Mouse (Mus musculus): ENCODE data around the gene Crlf1. TPM values are rescaled to one million over a fixed set of nuclear protein-coding genes. Genes with fewer than 3 reads are reported as not detected.

The Crlf1 gene
- polyA plus RNA-seq, 1 experiment from 2014 or later: 63.8 TPM

DNA sequence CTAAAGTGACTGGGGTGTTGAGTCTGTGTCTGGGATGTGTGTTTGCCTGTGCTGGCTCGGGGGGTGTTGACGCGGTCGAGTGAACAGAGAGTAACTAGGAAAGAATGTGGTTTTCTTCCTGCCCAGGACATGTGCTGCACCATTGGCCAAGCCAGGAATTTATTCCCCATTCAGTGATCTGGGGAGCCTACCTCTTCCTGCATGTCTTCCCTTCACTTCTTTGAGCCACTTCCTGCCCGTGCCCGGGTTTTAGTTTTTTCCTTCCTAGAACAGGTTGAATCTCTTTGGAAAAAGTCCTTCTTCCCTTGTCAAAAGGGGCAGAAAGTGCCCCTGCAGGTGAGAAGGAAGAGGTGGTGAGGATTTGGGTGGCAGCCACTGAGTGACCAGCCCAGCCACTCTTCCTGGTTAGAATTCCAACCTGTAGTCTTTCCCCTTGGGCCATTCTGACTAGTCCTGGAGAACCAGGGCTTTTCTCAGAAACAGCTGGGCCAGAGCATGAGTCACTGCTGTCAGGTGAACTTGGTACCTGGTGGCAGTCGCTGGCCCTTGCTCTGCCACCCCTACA, 47.6 kb downstream of the Crlf1 start:
- peaks cover 10% of the 10 kb centered on the region for H3K4me1 ChIP-seq (ENCODE audit: control insufficient read depth, insufficient read depth, low read length)
- H3K27me3 ChIP-seq (ENCODE audit: control insufficient read depth, insufficient read depth, low read length): no peaks in the 10 kb centered on the region
- ATAC-seq (replicated peaks; ENCODE audit: insufficient number of reproducible peaks, low FRiP score, low TSS enrichment, low read depth) (no peak), DNase-seq (ENCODE audit: low spot score) (no peak)
- H3K9ac ChIP-seq (replicated peaks; ENCODE audit: low read length): peak overlapping the region; percentile 62
- peaks cover 6% of the 10 kb centered on the region; the same call in 1 of the 2 replicates for H3K36me3 ChIP-seq (replicated peaks; ENCODE audit: control insufficient read depth, insufficient read depth, low read depth, low read length)
- peak overlapping the region; percentile 58 for H3K4me3 ChIP-seq (ENCODE audit: low read depth, low read length)
- H3K9me3 ChIP-seq (replicated peaks; ENCODE audit: control insufficient read depth, low read length): no peaks in the 10 kb centered on the region
- H3K27ac ChIP-seq (replicated peaks; ENCODE audit: low read depth, low read length): no peak overlapping the region
- WGBS: 61% methylated on average over 7 of the region's 7 CpGs
- peak overlapping the region; percentile 72 for H3K4me2 ChIP-seq (ENCODE audit: low read depth, low read length)

DNA sequence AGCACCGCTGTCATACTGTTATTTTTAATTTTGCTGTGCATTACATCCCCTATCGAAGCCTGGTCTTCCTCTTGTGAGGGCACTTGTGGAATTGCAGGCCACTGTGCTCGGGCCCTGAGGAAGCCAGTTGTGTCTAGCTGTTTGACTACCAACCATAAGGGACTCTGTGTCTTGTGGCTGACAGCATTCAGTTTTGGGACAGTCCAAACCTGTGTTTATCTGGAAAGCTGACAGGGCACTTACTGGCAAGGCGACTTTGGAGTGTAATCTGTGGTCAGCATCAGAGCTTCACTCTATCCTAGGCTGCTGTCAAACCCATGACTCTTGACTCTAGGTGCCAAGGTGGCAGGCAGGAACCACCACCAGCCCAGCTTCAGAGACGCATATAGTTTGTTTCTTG, 48.1 kb downstream of the Crlf1 start:
- ATAC-seq (replicated peaks; ENCODE audit: insufficient number of reproducible peaks, low FRiP score, low TSS enrichment, low read depth): no peak
- 0 out of 2 replicates have a peak overlapping the region, but pooled peaks have one; percentile 72 for H3K4me2 ChIP-seq (ENCODE audit: low read depth, low read length)
- no peak for DNase-seq (ENCODE audit: low spot score)
- H3K27me3 ChIP-seq (ENCODE audit: control insufficient read depth, insufficient read depth, low read length): no peaks in the 10 kb centered on the region
- no peaks in the 10 kb centered on the region for H3K9me3 ChIP-seq (replicated peaks; ENCODE audit: control insufficient read depth, low read length)
- no peak overlapping the region; the same call in 1 of the 2 replicates for H3K9ac ChIP-seq (replicated peaks; ENCODE audit: low read length)
- H3K4me1 ChIP-seq (ENCODE audit: control insufficient read depth, insufficient read depth, low read length): peaks cover 10% of the 10 kb centered on the region
- 81% methylated on average over 5 of the region's 5 CpGs for WGBS
- peaks cover 1% of the 10 kb centered on the region; the same call in 1 of the 2 replicates for H3K36me3 ChIP-seq (replicated peaks; ENCODE audit: control insufficient read depth, insufficient read depth, low read depth, low read length)
- no peak overlapping the region for H3K27ac ChIP-seq (replicated peaks; ENCODE audit: low read depth, low read length)
- no peak overlapping the region for H3K4me3 ChIP-seq (ENCODE audit: low read depth, low read length)

DNA sequence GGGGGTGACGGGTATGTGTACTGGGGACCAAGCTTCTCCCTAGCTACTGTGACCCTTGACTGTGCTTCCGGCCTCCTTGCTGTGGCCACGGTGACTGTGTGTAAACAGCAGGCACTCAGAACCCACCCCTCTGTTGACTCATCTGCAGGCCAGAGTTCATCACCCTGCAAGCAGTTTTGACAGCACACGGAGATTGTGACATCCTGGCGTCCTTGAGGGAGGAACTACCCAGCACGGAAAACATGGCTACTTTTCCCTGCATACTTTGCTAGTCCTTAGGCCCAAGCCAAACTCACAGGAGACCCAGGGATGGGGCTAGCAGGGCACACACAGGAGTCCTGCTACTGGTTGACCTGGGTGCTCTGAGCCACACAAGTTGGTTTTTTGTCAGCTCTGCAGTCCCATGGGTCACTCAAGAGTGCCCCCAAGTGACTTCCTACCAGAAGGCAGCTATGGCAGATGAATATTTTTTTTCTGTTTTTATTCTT, 51.3 kb downstream of the Crlf1 start:
- Histone ChIP-seq H3K4me2 (ENCODE audit: low read depth, low read length) (no peak overlapping the region), H3K9me3 (replicated peaks; ENCODE audit: control insufficient read depth, low read length) (no peaks in the 10 kb centered on the region), H3K27me3 (ENCODE audit: control insufficient read depth, insufficient read depth, low read length) (no peaks in the 10 kb centered on the region), H3K27ac (replicated peaks; ENCODE audit: low read depth, low read length) (no peak overlapping the region), H3K4me1 (ENCODE audit: control insufficient read depth, insufficient read depth, low read length) (peaks cover 6% of the 10 kb centered on the region), H3K4me3 (ENCODE audit: low read depth, low read length) (no peak overlapping the region), H3K36me3 (replicated peaks; ENCODE audit: control insufficient read depth, insufficient read depth, low read depth, low read length) (no peaks in the 10 kb centered on the region), H3K9ac (replicated peaks; ENCODE audit: low read length) (no peak overlapping the region)
- 65% methylated on average over 6 of the region's 6 CpGs for WGBS
- DNase-seq (ENCODE audit: low spot score) (peak; percentile 14), ATAC-seq (replicated peaks; ENCODE audit: insufficient number of reproducible peaks, low FRiP score, low TSS enrichment, low read depth) (no peak)

- 90% methylated on average over 4 of the region's 4 CpGs for WGBS
- H3K4me2 ChIP-seq (ENCODE audit: low read depth, low read length): no peak overlapping the region
- DNase-seq (ENCODE audit: low spot score): no peak
These were observed 53.5 kb downstream of the Crlf1 start for GRCm38 (mm10) chr8:70546412-70546811.

DNA sequence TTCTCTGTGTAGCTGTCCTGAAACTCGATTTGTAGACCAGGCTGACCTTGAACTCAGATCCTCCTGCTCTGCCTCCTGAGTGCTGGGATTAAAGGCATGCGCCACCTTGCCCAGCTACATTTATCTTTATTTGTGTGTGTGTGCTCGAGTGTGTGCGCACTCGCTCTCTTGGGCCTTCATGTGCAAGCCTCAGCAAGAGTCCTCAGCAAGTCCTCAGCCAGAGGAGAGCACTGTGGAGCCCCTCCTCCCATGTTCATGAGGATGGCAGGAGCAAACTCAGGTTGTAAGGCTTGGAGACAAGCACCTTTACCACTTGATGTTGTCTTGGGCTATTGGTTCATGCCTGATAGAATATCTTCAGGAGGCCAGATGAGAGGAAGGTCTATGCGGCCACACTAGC, 54.8 kb downstream of the Crlf1 start:
- no peaks in the 10 kb centered on the region for H3K4me1 ChIP-seq (ENCODE audit: control insufficient read depth, insufficient read depth, low read length)
- DNase-seq (ENCODE audit: low spot score) (no peak), ATAC-seq (replicated peaks; ENCODE audit: insufficient number of reproducible peaks, low FRiP score, low TSS enrichment, low read depth) (no peak)
- H3K36me3 ChIP-seq (replicated peaks; ENCODE audit: control insufficient read depth, insufficient read depth, low read depth, low read length): no peaks in the 10 kb centered on the region
- no peaks in the 10 kb centered on the region for H3K27me3 ChIP-seq (ENCODE audit: control insufficient read depth, insufficient read depth, low read length)
- no peak overlapping the region; the same call in 1 of the 2 replicates for H3K9ac ChIP-seq (replicated peaks; ENCODE audit: low read length)
- 90% methylated on average over 6 of the region's 6 CpGs for WGBS
- H3K4me2 ChIP-seq (ENCODE audit: low read depth, low read length): no peak overlapping the region
- no peaks in the 10 kb centered on the region for H3K9me3 ChIP-seq (replicated peaks; ENCODE audit: control insufficient read depth, low read length)
- H3K27ac ChIP-seq (replicated peaks; ENCODE audit: low read depth, low read length): no peak overlapping the region
- H3K4me3 ChIP-seq (ENCODE audit: low read depth, low read length): no peak overlapping the region

More at GRCm38 (mm10) chr8:70546412-70546811, 53.5 kb downstream of the Crlf1 start:
- Histone ChIP-seq H3K9me3 (replicated peaks; ENCODE audit: control insufficient read depth, low read length) (no peaks in the 10 kb centered on the region), H3K27me3 (ENCODE audit: control insufficient read depth, insufficient read depth, low read length) (no peaks in the 10 kb centered on the region), H3K9ac (replicated peaks; ENCODE audit: low read length) (no peak overlapping the region), H3K36me3 (replicated peaks; ENCODE audit: control insufficient read depth, insufficient read depth, low read depth, low read length) (no peaks in the 10 kb centered on the region), H3K4me3 (ENCODE audit: low read depth, low read length) (no peak overlapping the region), H3K27ac (replicated peaks; ENCODE audit: low read depth, low read length) (no peak overlapping the region), H3K4me1 (ENCODE audit: control insufficient read depth, insufficient read depth, low read length) (no peaks in the 10 kb centered on the region)
- no peak for ATAC-seq (replicated peaks; ENCODE audit: insufficient number of reproducible peaks, low FRiP score, low TSS enrichment, low read depth)

DNA sequence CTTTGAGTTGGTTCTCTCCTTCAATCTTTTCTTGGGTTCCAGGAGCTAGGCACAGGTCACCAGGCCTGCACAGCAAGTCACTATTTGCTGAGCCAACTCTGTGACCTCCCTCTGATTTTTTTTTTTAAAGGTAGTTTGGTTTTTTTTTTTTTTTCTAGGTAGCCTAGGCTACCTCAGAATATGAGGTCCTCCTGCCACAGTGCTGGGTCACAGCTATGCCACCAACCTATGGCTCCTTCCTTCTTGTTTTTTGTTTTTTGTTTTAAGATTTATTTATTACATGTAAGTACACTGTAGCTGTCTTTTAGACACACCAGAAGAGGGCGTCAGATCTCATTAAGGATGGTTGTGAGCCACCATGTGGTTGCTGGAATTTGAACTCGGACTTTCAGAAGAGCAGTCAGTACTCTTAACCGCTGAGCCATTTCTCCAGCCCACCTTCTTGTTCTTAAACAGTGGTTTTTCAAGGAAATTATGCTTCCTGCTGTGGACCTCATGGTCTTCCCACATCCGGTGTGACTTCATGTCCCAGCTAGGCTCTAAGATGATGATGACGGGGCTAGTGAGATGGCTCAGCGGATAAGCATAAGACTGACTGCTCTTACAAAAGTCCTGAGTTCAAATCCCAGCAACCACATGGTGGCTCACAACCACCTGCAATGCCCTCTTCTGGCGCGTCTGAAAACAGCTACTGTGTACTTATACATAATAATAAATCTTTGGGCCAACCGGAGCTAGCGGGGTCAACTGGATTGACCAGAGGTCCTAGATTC, 56.6 kb downstream of the Crlf1 start:
- H3K36me3 ChIP-seq (replicated peaks; ENCODE audit: control insufficient read depth, insufficient read depth, low read depth, low read length): no peaks in the 10 kb centered on the region
- H3K9ac ChIP-seq (replicated peaks; ENCODE audit: low read length): no peak overlapping the region
- H3K4me3 ChIP-seq (ENCODE audit: low read depth, low read length): no peak overlapping the region
- no peaks in the 10 kb centered on the region for H3K4me1 ChIP-seq (ENCODE audit: control insufficient read depth, insufficient read depth, low read length)
- no peaks in the 10 kb centered on the region for H3K27me3 ChIP-seq (ENCODE audit: control insufficient read depth, insufficient read depth, low read length)
- 94% methylated on average over 10 of the region's 10 CpGs for WGBS
- ATAC-seq (replicated peaks; ENCODE audit: insufficient number of reproducible peaks, low FRiP score, low TSS enrichment, low read depth): no peak
- no peak for DNase-seq (ENCODE audit: low spot score)
- H3K9me3 ChIP-seq (replicated peaks; ENCODE audit: control insufficient read depth, low read length): no peaks in the 10 kb centered on the region
- H3K27ac ChIP-seq (replicated peaks; ENCODE audit: low read depth, low read length): no peak overlapping the region
- no peak overlapping the region for H3K4me2 ChIP-seq (ENCODE audit: low read depth, low read length)

GRCm38 (mm10) chr8:70551558-70552161, 58.7 kb downstream of the Crlf1 start:
- Histone ChIP-seq H3K9ac (replicated peaks; ENCODE audit: low read length) (no peak overlapping the region), H3K4me2 (ENCODE audit: low read depth, low read length) (no peak overlapping the region)
- 80% methylated on average over 3 of the region's 3 CpGs for WGBS

GRCm38 (mm10) chr8:70552836-70553235, 59.9 kb downstream of the Crlf1 start:
- Histone ChIP-seq H3K4me3 (ENCODE audit: low read depth, low read length) (no peak overlapping the region), H3K9me3 (replicated peaks; ENCODE audit: control insufficient read depth, low read length) (no peaks in the 10 kb centered on the region), H3K36me3 (replicated peaks; ENCODE audit: control insufficient read depth, insufficient read depth, low read depth, low read length) (no peaks in the 10 kb centered on the region), H3K9ac (replicated peaks; ENCODE audit: low read length) (no peak overlapping the region), H3K27me3 (ENCODE audit: control insufficient read depth, insufficient read depth, low read length) (no peaks in the 10 kb centered on the region), H3K4me2 (ENCODE audit: low read depth, low read length) (no peak overlapping the region), H3K4me1 (ENCODE audit: control insufficient read depth, insufficient read depth, low read length) (no peaks in the 10 kb centered on the region), H3K27ac (replicated peaks; ENCODE audit: low read depth, low read length) (no peak overlapping the region)
- ATAC-seq (replicated peaks; ENCODE audit: insufficient number of reproducible peaks, low FRiP score, low TSS enrichment, low read depth) (no peak), DNase-seq (ENCODE audit: low spot score) (no peak)
- WGBS: 77% methylated on average over 1 of the region's 1 CpGs

More at GRCm38 (mm10) chr8:70551558-70552161, 58.7 kb downstream of the Crlf1 start:
- Histone ChIP-seq H3K27me3 (ENCODE audit: control insufficient read depth, insufficient read depth, low read length) (no peaks in the 10 kb centered on the region), H3K4me1 (ENCODE audit: control insufficient read depth, insufficient read depth, low read length) (no peaks in the 10 kb centered on the region), H3K27ac (replicated peaks; ENCODE audit: low read depth, low read length) (no peak overlapping the region), H3K36me3 (replicated peaks; ENCODE audit: control insufficient read depth, insufficient read depth, low read depth, low read length) (no peaks in the 10 kb centered on the region), H3K4me3 (ENCODE audit: low read depth, low read length) (no peak overlapping the region), H3K9me3 (replicated peaks; ENCODE audit: control insufficient read depth, low read length) (no peaks in the 10 kb centered on the region)
- ATAC-seq (replicated peaks; ENCODE audit: insufficient number of reproducible peaks, low FRiP score, low TSS enrichment, low read depth) (no peak), DNase-seq (ENCODE audit: low spot score) (no peak)
